Mouse (Mus musculus) retina, postnatal 1 day (tissue): ENCODE measurements at regions not wholly inside any gene's neighbourhood (a gene's known extent, or its start where the extent isn't known, plus 50 kb on each side); places are given as distances from the start of the nearest gene placed in this dataset.

Experiments
- DNase-seq: peaks from one replicate; pipeline ENCODE4 v3.0.0-alpha.2; 2012

GRCm38 (mm10) chr17:92159325-92159724 is 1039.5 kb upstream of the Adcyap1 start:
- no peak for DNase-seq

- DNase-seq: no peak
Measured at GRCm38 (mm10) chr17:92185740-92186139, 1013.1 kb upstream of the Adcyap1 start.

GRCm38 (mm10) chr17:92210730-92211129 is 988.1 kb upstream of the Adcyap1 start:
- DNase-seq: peak; percentile 12

GRCm38 (mm10) chr17:92216464-92216863 is 982.4 kb upstream of the Adcyap1 start:
- no peak for DNase-seq
